Mouse (Mus musculus): ENCODE results near the gene Gadd45a.

Gadd45a gene

GRCm38 (mm10) chr6:67036837-67037628, at the start of gene Gadd45a:
TSS of gene Gadd45a (minus strand) at chr6:67037457.
- DNase-seq (ENCODE audit: low read depth, low spot score): peak; percentile 99

DNA sequence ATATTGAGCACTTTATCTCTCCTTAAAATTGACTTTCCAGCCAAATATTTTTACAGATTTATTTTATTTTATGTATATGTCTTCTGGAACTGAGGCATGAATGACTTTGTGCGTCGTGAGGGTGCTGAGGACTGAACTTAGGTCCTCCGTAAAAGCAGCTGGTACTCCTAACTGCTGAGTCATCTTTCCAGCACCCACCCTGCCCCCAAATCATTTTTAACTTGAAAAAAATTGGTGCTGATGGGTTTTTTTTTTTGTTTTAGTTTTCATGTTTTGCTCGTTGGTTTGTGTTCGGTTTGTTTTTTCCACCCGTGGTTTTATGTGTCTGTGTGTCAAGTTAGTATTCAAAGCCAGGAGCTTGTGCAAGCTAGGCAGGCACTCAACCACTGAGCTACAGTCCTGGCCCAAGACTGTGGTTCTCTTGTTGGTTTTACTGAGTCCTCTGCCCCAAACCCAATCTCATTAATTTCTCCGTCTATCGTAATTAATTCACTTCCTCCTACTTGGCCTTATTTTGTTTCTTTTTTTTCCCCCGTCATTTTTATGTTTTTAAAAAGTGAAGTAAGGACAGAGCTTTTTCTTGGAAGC, 48.7 kb upstream of the Gadd45a start:
- no peak for DNase-seq (ENCODE audit: low read depth, low spot score)

- DNase-seq (ENCODE audit: low read depth, low spot score): no peak
Measured at GRCm38 (mm10) chr6:67084465-67084864, 47.2 kb upstream of the Gadd45a start.

DNA sequence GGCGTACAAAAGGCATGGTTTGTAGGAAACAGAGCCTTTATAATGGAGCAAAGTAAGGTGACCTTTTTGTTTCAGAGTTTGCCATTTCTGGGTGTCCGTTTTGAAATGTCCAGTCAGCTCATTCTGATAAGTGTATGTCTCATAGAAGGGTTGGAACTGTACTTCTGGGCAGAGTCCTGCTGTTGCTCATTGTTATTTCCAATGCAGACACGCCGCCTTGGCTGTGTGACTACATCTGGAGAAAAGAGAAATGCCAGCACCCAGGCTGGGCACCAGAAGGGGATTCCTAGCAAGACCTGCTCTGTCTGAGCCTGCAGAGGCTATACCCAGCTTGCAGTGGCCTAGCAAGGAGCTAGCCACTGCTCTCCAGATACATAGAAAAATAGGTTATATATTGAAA, 43.9 kb upstream of the Gadd45a start:
- no peak for DNase-seq (ENCODE audit: low read depth, low spot score)

GRCm38 (mm10) chr6:67078076-67078475, 40.8 kb upstream of the Gadd45a start:
- no peak for DNase-seq (ENCODE audit: low read depth, low spot score)

GRCm38 (mm10) chr6:67077477-67077876, 40.2 kb upstream of the Gadd45a start:
- DNase-seq (ENCODE audit: low read depth, low spot score): no peak

- DNase-seq (ENCODE audit: low read depth, low spot score): no peak
Measured at GRCm38 (mm10) chr6:67076348-67076747, 39.1 kb upstream of the Gadd45a start.

- no peak for DNase-seq (ENCODE audit: low read depth, low spot score)
Measured at GRCm38 (mm10) chr6:67074868-67075267, 37.6 kb upstream of the Gadd45a start.

- DNase-seq (ENCODE audit: low read depth, low spot score): no peak
Measured at GRCm38 (mm10) chr6:67073929-67074328, 36.7 kb upstream of the Gadd45a start.

DNA sequence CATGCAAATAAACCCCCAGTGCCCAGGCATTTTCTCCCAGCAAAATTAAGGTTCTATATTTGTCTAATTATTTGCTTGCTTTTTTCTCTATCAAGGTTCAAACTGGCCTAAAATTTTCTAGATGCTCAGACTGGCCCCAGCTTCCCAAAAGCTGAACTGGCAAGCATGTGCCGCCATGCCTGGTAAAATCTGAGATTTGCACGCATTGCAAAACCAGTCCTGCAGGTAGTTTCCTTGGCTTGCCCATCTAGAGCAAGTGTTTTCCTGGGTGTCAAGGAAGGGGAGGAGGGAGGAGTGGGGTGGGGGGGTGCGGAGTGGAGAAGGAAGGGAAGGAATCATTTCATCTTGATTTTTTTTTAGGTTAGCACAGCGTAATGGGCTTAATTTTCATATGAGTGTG, 36.2 kb upstream of the Gadd45a start:
- DNase-seq (ENCODE audit: low read depth, low spot score): no peak

DNA sequence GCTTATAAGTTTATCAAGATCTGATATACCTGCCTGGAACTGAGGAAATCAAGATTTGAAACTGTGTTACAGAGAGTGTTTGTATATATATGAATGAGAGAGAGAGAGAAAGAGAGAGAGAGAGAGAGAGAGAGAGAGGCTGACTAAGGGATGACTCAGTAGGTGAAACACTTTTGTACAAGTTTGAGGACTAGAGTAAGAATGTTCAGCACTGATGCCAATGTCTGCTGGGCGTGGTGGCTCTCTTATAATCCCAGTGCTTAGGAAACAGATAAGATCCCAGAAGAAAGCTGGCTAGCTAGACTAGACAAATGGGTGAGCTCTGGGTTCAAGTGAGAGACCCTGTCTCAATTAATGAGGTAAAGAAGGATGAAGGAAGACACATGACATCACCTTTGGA, 34.4 kb upstream of the Gadd45a start:
- DNase-seq (ENCODE audit: low read depth, low spot score): no peak

- DNase-seq (ENCODE audit: low read depth, low spot score): peak; percentile 14
Measured at GRCm38 (mm10) chr6:67069800-67070315, 32.6 kb upstream of the Gadd45a start.

DNA sequence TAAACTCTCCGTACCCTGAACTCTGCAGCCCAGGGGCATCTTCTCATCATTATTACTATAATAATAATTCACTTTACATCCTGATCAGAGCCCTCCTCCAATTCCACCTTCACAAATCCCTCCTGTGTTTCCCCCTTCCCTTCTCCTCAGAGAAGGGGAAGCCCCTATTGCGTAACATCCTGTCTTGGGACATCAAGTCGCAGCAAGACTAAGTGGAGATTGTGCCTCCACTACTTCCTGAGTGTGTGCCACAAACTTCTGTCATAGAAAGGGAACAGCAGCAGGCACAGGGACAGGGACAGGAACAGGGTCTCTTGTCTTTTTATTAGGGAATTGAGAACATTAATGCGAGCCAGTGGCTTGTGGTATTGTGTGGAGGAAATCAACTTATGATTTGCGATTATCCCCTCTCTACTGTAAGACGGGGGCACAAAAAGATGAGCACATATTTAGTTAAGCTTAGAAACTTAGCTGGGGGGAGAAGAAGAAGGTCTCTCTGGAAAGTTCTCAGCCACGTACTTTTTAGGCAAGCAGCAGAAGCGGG, 32.0 kb upstream of the Gadd45a start:
- no peak for DNase-seq (ENCODE audit: low read depth, low spot score)

- DNase-seq (ENCODE audit: low read depth, low spot score): peak; percentile 46
Measured at GRCm38 (mm10) chr6:67060057-67060456, 22.8 kb upstream of the Gadd45a start.

- DNase-seq (ENCODE audit: low read depth, low spot score): no peak
Measured at GRCm38 (mm10) chr6:67057991-67058696, 20.9 kb upstream of the Gadd45a start.

DNA sequence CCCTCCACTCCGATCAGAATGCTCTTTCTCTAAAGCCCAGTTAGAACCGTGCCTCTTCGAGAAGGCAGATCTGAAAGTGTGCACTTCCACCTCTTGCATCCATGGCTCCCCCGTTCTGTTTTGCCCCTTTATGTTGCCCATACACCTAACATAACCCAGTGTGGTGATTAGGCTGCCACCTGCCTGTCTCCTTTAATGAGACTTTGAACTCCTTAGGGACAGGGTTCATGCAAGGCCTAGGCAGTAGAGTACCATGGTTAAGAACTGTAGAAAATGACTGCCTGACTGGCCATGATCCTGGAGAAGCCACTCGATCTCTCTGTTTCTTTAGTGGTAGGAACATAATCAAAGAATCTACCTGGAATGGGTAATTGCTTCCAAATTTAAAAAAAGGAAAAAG, 20.3 kb upstream of the Gadd45a start:
- DNase-seq (ENCODE audit: low read depth, low spot score): no peak

DNA sequence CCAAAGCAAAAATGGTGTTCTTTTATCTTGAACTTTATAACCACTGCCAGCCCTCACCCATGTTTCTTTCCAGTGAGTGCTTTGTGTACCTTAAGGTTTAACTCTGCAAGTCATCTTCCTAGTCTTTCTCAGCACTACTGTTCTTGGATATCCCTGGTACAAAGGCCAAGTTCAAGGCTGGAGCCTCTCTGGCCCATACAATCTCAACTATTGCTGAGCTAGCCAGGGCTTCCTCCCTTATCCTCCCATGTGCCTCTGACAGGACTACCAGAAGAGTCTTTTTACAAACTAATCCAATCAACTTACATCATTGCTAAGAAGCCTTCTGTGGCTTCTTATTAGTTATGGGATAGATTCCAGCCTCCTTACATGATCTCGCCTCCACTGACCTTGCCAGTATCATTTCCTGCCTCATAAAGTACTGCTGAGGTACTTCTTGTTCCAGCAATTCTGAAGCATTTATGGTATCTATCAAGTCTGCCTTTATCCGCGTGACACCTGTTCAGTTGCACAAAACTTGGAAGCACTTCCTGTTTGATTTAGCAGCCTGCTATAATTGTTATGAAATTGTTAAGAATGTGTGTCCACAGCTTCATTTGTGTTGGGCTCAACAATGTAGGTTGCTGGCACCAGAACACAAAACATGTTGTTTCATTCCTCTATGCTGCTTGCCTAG, 19.8 kb upstream of the Gadd45a start:
- DNase-seq (ENCODE audit: low read depth, low spot score): no peak

DNA sequence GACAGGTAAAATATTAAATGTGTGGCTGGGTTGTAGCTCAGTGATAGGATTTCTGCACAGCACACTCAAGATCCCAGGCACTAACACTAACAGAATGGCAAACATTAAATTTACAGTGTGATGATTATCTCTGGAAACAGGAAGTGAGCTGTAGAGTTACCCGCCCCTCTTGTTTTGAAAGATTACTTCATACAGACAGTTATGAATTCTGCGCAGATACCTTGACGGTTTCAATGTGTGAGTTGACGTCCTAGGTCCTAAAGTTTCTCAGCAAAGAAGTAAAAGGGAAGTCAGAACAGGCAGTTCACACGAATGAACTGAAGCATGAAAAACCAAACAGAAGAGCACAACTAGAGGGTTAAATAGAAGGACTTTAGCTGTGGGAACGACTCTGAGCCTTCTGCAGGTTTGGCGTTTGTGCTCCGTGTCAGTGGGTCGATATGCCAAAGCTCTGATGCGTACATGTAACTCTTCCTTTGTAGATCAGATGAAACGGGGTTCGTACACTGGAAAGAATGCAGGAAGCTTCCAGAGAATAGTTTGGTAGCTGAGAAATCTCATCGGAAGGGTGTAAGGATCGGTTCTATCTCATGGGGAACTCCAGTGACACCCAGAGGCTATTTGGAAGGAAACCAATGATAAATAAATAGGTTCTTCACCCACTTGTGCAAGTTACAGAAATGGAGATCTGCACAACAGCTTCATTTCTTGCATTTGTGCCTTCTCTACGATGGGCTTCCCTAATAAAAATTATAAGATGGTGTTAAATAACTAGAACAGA, 19.0 kb upstream of the Gadd45a start:
- no peak for DNase-seq (ENCODE audit: low read depth, low spot score)

DNA sequence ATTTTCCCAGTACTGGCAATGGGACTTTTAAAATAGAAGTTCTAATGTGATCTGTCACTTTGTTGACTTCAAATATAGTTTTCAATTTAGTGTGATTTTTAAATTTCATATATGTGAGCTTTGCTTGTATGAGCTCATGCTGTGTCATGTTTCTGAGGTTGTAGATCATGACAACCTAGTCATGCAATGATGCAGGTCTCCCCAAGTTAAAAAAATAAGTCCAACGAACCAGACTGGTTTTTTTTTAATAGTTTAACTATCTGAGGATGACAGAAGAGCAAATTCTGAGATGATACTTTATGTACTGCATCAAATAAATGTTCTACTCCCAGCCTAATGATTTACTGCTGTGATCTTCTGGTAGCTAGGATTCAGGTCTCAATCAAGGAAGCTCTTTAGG, 12.8 kb upstream of the Gadd45a start:
- no peak for DNase-seq (ENCODE audit: low read depth, low spot score)

GRCm38 (mm10) chr6:67049695-67050038, 12.4 kb upstream of the Gadd45a start:
- no peak for DNase-seq (ENCODE audit: low read depth, low spot score)

All from R1 (cell line).